Mouse (Mus musculus) embryonic stem cell, embryonic (primary cell): ENCODE data around the gene Igtp.

Experiments
- CTCF ChIA-PET, 4 experiments: fragments of 300-600 bp in 2 of 4; fragments of 350-600 bp in 2 of 4; sonication (Branson Sonifier 250); formaldehyde crosslinking; loops; one replicate each; lab custom pipeline; 2022; ENCODE audit warnings: inconsistent platforms in 2 of 4; lab: Charles Lee
- POLR2A ChIA-PET, 4 experiments: fragments of 300-600 bp in 2 of 4; fragments of 350-600 bp in 2 of 4; sonication (Branson Sonifier 250); formaldehyde crosslinking; loops; one replicate each; lab custom pipeline; 2022; ENCODE audit warnings: antibody characterized with exemption in 4 of 4, inconsistent platforms in 1 of 4; lab: Charles Lee

Gene Igtp

DNA sequence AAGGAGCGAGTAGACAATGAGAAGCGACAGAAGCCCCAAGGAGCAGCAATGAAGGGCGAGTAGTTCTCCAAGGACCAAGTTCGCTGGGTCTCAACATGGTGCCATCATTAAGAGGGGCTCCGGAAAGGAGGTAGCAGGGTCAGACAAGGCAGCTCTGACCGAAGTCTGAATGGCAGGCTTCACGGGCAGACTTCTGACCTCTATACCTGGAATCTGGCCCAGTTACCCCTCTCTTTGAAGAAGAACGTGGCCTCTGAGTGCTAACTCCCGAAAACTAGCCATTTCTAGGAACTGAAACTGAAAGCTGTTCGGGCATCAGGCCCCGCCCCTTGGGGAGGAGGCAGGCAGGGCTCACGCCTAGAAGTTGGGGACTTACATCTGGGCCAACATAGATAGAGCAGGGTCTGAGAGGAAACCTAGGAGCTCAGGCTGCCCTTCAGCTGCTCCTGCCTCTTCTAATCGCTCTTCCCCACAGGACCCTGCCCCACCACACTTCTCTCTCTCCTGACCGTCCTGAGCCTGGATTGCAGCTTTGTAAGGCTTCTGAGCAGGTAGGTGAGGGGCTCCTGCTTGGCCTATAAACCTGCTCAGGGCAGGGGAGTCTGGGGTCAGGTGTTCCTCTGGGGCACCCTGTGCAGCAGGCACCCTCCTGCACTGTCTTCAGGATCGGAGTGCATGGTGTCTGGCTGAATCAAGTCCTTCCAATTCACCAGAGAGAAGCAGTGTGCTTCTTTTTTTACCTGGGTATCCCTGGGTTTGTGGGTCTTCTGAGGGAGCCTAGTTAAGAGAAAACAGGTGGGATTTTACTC, at the start of gene Igtp, which contains the start of gene Irgm2:
TSS of gene Igtp (plus strand) at position 328 of the 809 bp plus-strand sequence.
TSS of gene Irgm2 (plus strand) at position 390 of the 809 bp plus-strand sequence.
- ChIA-PET POLR2A (interaction anchor here in 2 of 4 experiments (0.7 to 1.9 kb wide), 2 partner anchors 11 to 175 kb away, joined by 4 read pairs; no protein-coding TSS in a partner anchor), CTCF (interaction anchor here in 3 of 4 experiments (0.6 to 1.2 kb wide), 3 partner anchors 26 to 48 kb away, joined by 3 to 6 read pairs (median 5); no protein-coding TSS in a partner anchor)

DNA sequence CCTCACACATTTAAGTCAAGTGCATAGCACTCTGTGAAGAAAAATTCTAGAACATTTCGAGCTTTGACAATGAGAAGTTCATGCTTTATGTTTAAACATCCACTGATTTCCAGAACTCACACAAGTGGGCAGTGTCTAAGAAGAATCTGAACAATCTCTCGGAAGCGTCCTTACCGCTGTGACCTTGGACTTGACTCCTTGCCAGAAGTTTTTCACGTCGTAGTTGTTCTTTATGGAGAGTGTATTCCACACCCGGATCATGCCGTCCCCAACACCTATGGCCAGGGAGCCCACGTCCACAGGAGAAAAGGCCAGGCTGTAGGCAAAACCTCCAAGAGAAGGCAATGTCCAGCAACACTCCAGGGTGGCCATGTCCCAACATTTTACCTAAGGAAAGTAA, 43.9 kb upstream of the Igtp start:
- ChIA-PET POLR2A (interaction anchor here in 3 of 4 experiments (0.6 to 1.6 kb wide), 6 partner anchors 8 to 145 kb away, joined by 3 to 4 read pairs (median 3); no protein-coding TSS in a partner anchor), CTCF (no interaction called here)

DNA sequence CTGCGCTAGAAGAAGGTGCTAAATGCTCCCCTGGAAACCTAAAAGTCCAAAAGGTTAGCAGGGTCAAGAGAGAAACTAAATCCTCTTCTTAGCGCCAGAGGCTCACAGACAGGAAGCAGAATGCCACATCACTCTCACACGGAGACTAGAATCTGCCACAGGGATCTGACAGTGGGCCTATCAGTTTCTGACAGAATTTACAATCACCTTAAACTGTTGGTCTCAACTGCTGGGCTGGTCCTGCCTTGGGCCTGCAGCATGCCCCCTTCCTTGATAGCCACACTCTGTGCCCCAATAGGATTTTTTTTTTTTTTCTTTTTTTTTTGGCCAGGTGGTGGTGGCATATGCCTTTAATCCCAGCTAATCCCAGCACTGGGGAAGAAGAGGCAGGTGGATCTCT, 42.5 kb upstream of the Igtp start:
- POLR2A ChIA-PET = interaction anchor here in 3 of 4 experiments (0.6 to 1.2 kb wide), 5 partner anchors 12 to 56 kb away, joined by 3 to 10 read pairs (median 5); partner anchors contain the start of gene Gemin5 (in 1 of the 3)
- CTCF ChIA-PET = interaction anchor here in 2 of 4 experiments (0.6 to 0.7 kb wide), 2 partner anchors 12 to 244 kb away, joined by 3 to 9 read pairs; no protein-coding TSS in a partner anchor

DNA sequence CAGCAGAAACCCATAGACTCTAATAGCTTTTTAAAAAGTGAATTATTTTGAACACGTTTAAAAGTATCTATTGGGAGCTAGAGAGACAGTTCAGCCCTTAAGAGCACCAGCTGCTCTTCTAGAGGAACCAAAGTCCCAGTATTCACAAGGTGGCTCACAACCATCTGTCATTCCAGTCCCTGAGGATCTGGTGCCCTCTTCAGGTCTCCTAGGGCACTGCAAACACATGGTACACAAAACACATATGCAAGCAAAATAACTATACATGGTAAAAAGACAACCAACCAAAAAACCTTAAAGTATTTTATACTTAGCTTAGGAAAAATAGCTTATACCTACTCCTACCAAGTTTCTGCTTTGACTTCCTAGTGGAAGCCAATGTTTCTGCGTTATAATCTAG, 34.3 kb upstream of the Igtp start:
- POLR2A ChIA-PET = interaction anchor here in 2 of 4 experiments (0.8 to 2.1 kb wide), 7 partner anchors 10 to 181 kb away, joined by 3 to 9 read pairs (median 4); partner anchors contain the start of gene Cnot8 (in 1 of the 2)

DNA sequence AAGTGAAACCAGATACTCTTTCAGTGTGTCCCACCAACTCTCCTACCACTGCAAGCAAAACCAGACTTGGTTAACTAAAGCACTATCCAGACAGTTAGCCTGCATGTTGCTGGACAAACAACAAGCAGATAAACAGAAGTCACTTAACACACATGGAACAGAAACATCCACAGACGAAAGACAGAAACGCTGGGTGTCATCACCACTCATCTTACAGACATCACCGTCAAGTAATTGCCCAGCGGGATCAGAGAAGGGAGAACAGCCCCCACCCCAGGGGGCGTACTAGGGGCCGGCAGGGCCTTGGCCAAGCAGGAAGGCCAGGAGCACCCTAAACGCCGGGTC, 31.6 kb upstream of the Igtp start:
- CTCF ChIA-PET = interaction anchor here in 2 of 4 experiments (0.5 to 1.3 kb wide), 5 partner anchors 8 to 343 kb away, joined by 3 to 7 read pairs (median 3); no protein-coding TSS in a partner anchor
- POLR2A ChIA-PET = interaction anchor here (0.6 to 1.7 kb wide), 24 partner anchors 8 to 1353 kb away, joined by 3 to 8 read pairs (median 4); partner anchors contain the start of genes Cnot8 (in 1 of the 4) and Hist3h2ba (in 1 of the 4)

More for the DNA sequence above, 34.3 kb upstream of the Igtp start:
- CTCF ChIA-PET = interaction anchor here in 3 of 4 experiments (0.8 to 1.2 kb wide), 5 partner anchors 43 to 80 kb away, joined by 3 read pairs; no protein-coding TSS in a partner anchor

DNA sequence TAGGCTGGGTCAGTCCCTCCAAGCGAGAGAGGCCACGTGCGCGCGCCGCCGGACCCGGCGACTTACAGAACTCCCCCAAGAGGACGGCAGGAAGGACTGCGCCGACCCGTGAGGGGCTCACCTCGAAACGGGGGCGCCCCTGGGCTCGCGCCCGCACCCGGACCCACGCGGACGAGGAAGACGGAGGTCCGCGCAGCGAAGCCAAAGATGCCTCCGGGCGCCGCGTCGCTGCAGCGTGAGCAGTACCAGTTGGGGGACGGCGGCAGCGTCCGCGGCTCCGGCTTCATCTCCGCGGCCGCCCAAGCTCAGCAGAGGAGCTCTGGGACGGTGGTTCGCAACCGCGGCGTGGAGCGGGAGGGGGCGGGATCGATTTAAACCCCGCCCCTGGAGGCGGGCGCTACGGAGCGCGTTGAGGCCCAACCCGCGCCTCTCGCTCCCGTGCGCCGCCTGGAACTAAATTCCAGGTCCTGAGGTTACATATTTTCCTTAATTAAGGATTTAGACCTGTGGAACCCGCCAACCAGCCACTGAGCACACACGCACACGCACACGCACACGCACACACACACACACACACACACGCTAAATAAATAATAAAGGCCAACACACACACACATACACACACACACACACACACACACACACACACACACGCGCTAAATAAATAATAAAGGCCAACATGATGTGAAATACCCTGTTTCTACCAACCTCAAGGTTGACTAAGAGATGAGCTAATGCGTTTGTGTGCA, 31.0 kb upstream of the Igtp start, which contains the start of gene Gemin5:
TSS of gene Gemin5 (minus strand) at position 373 of the 749 bp plus-strand sequence.
- CTCF ChIA-PET = interaction anchor here in 2 of 4 experiments (0.5 to 1.3 kb wide), 8 partner anchors 8 to 584 kb away, joined by 3 to 7 read pairs (median 3); no protein-coding TSS in a partner anchor
- POLR2A ChIA-PET = interaction anchor here (0.6 to 1.7 kb wide), 33 partner anchors 8 to 1322 kb away, joined by 3 to 8 read pairs (median 4); partner anchors contain the start of genes Cnot8 (in 1 of the 4), Hist3h2ba (in 1 of the 4), Sh3bp5l (in 1 of the 4) and Zfp672 (in 1 of the 4)

DNA sequence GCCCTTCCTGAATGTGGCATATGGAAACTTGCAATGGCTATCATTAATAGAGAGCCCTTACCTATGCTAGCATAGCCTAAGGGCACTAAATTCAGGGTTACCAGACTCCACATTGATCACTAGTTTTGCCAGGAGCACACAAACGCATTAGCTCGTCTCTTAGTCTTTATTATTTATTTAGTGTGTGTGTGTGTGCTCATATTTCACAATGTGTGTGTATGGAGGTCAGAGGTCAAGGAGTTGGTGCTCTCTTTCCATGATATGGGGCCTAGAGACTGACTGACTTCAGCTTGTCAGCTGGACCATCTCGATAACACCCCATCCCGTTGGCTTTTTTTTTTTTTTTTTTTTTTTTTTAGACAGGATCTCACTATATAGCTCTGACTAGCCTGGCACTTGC, 29.7 kb upstream of the Igtp start:
- POLR2A ChIA-PET = interaction anchor here in 2 of 4 experiments (0.6 to 1.4 kb wide), 8 partner anchors 22 to 152 kb away, joined by 3 to 6 read pairs (median 3); no protein-coding TSS in a partner anchor
- CTCF ChIA-PET = interaction anchor here in 2 of 4 experiments (0.6 to 0.7 kb wide), 2 partner anchors 9 kb away, joined by 5 read pairs; no protein-coding TSS in a partner anchor

DNA sequence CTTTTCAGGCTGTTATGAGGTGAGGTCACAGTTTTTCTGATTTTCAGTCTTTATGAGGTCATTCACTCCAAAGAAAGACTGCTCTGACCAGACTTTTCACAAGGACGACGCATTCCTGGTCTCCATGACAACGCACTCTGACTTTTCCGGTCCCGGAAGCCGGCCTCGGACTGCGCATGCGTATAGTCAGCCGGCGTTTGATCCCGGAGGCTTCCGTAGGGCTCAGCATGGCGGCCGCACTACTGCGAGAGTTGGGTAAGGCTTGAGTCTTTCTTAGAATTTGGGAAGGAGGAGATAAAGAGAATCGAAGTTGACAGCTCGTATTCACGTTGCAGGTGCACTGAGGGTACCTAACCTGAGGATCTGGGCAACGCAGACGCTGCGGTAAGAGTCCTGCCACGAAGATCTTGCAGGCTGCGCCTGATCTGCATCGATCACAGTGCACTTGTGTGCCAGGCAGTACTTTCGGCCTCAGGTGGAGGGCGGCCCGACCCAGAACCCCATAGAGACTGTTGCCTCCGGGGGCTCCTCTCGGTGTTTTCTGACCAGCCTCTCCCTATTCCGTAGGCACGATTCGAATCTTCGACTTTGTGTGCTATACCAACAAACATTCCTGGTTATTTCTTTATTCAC, 27.8 kb upstream of the Igtp start, which contains the start of gene Mrpl22:
TSS of gene Mrpl22 (plus strand) at position 203 of the 633 bp plus-strand sequence.
- ChIA-PET POLR2A (interaction anchor here (0.6 to 1.7 kb wide), 9 partner anchors 14 to 757 kb away, joined by 3 to 4 read pairs (median 3); partner anchors contain the start of genes Fam183b (in 1 of the 4), Sh3bp5l (in 1 of the 4) and Zfp672 (in 1 of the 4)), CTCF (no interaction called here)

DNA sequence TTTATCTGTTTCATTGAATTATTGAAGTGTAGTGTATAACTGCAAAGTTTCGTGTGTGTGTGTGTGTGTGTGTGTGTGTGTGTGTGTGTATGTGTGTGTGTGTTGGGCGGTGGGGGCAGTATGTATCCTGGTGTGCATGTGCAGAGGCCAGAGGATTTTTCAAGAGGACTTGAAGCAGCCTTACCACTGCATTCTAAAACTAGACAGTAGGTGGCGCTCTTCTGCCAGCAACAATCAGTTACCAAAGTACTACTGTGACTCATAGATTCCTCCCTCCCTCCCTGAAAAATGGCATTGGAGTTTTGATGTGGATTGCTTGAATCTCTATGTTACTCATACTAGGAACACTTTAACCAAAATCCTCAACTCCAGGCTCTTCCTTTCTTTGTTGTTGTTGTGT, 19.8 kb upstream of the Igtp start:
- ChIA-PET CTCF (interaction anchor here (0.6 to 1.7 kb wide), 39 partner anchors 9 to 1266 kb away, joined by 3 to 16 read pairs (median 4); no protein-coding TSS in a partner anchor), POLR2A (interaction anchor here in 3 of 4 experiments (0.7 to 1.5 kb wide), 4 partner anchors 11 to 150 kb away, joined by 3 to 9 read pairs (median 4); partner anchors contain the start of genes Gemin5 (in 1 of the 3) and Zfp672 (in 1 of the 3))

DNA sequence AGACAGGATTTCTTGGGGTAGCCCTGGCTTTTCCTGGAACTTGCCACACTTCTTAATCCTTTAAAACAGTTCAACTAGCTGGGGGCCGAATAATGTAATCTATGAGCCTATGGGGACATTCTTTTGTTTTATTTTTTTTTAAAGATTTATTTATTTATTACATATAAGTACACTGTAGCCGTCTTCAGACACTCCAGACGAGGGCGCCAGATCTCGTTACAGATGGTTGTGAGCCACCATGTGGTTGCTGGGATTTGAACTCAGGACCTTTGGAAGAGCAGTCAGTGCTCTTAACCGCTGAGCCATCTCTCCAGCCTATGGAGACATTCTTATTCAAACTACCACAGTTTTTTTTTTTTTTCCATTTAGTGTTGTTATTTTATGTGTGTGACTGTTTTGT, 19.4 kb upstream of the Igtp start:
- POLR2A ChIA-PET = interaction anchor here in 3 of 4 experiments (0.7 to 1.5 kb wide), 3 partner anchors 46 to 805 kb away, joined by 3 read pairs; no protein-coding TSS in a partner anchor

DNA sequence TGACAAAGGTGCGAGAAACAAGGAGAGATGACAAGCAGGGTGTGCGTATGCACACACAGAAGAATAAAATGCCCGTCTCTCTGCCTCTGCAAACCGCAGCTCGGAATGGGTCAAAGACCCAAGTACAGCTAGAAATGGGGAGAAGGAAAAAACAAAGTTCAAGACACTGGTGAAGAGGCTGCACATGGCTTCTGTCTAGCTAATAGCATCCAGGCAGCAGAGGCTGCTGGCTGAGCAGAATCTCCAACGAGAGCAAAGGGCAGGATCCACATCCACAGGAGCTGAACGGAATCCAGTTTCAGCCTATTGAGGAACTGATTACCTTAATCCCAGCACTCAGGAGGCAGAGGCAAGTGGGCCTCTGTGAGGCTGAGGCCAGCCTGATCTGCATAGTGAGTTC, 18.6 kb upstream of the Igtp start:
- POLR2A ChIA-PET = interaction anchor here in 2 of 4 experiments (0.7 kb wide), 2 partner anchors 45 to 804 kb away, joined by 3 read pairs; no protein-coding TSS in a partner anchor

More for the DNA sequence above, 19.4 kb upstream of the Igtp start:
- CTCF ChIA-PET = interaction anchor here in 1 of 4 experiments (1.7 kb wide), 1 partner anchor 45 kb away, joined by 16 read pairs; no protein-coding TSS in a partner anchor

DNA sequence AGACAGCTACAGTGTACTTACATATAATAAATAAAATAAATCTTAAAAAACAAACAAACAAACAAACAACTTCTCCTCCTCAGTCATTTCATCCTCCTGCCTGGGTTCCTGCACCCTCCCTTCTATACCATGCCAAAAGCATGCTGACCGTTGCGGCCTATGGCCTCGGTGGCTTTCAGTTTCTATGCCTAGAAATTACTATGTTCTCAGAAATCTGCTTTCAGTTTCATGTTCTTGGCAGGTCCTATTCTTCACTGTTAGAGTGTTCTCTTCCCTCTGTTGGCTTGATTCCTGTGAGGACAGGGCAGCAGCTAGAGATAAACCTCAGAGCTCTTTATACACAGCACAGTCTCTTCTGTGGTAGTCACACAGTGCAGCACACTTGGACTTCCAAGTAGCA, 15.8 kb upstream of the Igtp start:
- POLR2A ChIA-PET = interaction anchor here in 3 of 4 experiments (0.6 to 1.2 kb wide), 3 partner anchors 10 to 475 kb away, joined by 3 to 4 read pairs (median 3); no protein-coding TSS in a partner anchor

More for the DNA sequence above, 18.6 kb upstream of the Igtp start:
- CTCF ChIA-PET = no interaction called here

DNA sequence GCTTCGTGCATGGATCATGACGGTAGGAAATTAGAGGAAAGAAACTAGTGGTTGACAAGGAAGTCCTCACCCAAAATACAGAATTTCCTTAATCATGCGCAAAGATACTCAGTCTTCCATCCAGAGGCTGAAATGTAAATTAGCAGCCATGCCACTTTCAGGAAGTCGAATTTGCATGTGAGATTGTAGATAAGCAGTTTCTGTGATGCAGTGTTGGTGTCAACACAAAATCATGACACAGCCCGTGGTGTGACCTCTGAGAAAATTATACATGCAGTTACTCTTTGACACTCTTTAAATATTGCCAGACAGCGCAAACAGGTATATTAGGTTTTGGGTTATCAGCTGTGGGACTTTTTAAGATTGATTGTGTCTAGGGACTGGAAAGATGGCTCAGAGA, 9.7 kb upstream of the Igtp start:
- ChIA-PET POLR2A (interaction anchor here in 1 of 4 experiments (0.6 kb wide), 1 partner anchor 124 kb away, joined by 4 read pairs; no protein-coding TSS in a partner anchor), CTCF (interaction anchor here (0.6 to 1.0 kb wide), 11 partner anchors 17 to 1445 kb away, joined by 3 to 5 read pairs (median 4); partner anchors contain the start of gene Gm12248 (in 1 of the 4))

More for the DNA sequence above, 15.8 kb upstream of the Igtp start:
- CTCF ChIA-PET = interaction anchor here in 2 of 4 experiments (0.6 to 1.1 kb wide), 2 partner anchors 42 to 542 kb away, joined by 3 to 4 read pairs; no protein-coding TSS in a partner anchor

DNA sequence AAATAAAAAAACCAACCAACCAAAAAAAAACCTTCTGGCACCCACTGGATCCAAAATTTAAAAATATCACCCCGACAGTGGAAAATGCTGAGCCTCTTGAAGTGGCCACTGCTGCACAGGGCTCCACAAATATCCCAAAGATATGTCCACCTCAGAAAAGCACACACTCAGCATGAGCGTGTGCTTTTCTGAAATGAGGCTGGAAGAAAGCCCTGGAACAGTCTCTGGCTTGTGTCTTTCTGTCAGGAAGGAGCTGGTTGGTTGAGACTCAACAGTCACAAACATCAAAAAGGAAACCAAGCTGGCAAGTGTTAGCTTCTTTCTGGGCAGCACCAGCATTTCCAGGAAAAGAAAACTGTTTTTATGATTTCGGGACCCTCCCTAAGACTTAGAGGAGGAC, 6.0 kb upstream of the Igtp start:
- CTCF ChIA-PET = interaction anchor here in 2 of 4 experiments (1.0 to 1.3 kb wide), 2 partner anchors 32 kb away, joined by 3 to 4 read pairs; no protein-coding TSS in a partner anchor

DNA sequence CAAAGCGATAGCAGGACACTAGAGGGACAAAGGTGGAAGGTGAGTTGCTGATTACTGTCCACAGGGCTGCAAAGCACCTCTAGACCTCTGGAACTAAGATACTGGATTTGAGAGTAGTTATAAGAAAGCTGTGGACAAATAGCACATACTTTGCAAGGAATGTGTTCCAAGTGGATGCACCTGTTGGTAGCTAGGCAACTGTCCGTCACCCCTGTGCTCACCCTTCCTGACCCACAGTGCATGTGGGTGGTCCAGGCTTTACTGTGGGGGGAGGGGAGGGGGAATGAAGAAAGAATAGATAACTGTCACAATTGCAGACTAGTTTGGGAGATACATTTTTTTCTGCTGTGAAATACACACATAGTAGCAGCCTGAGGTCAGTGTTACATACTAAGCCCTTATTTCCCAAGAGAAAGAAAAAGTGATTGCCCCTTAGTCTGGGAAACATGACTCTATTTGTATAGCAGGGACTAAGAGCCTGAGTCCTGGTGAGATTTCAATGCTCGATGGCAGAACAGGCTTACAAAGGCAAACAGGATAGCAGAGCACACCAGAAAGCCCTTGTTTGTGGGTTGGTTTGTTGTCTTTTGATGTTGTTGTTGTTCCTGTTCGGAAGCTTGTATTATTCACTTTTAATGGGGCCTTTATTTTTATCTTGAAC, 5.4 kb upstream of the Igtp start:
- POLR2A ChIA-PET = interaction anchor here in 2 of 4 experiments (0.6 to 2.1 kb wide), 4 partner anchors 10 to 26 kb away, joined by 3 to 5 read pairs (median 3); no protein-coding TSS in a partner anchor
- CTCF ChIA-PET = interaction anchor here in 2 of 4 experiments (0.6 to 1.3 kb wide), 4 partner anchors 15 to 68 kb away, joined by 3 to 4 read pairs (median 4); no protein-coding TSS in a partner anchor

More for the DNA sequence above, 6.0 kb upstream of the Igtp start:
- POLR2A ChIA-PET = interaction anchor here in 2 of 4 experiments (0.6 to 2.1 kb wide), 4 partner anchors 10 to 26 kb away, joined by 3 to 5 read pairs (median 3); no protein-coding TSS in a partner anchor
